Mouse (Mus musculus) kidney, postnatal 0 days (tissue): ENCODE data around the gene Prrg2. TPM values are rescaled to one million over a fixed set of nuclear protein-coding genes. Genes with fewer than 3 reads are reported as not detected.

Source experiments
- ATAC-seq: fragments of 200-750 bp; cut with Nextera tagmentation; replicated peaks from 2 replicates; pipeline ENCODE4 v1.8.0; 2017; ENCODE audit warnings: low read depth, moderate number of reproducible peaks, moderate TSS enrichment, moderate library complexity; ENCODE audit not compliant: low FRiP score
- DNase-seq: peaks from one replicate; pipeline ENCODE4 v3.0.0-alpha.2; 2016; ENCODE audit warnings: low spot score
- H3K27ac ChIP-seq: fragments of 300-500 bp; sonication (generic); 2 replicates; pipeline ENCODE4 v1.5.1; 2014; ENCODE audit warnings: mild to moderate bottlenecking
- H3K27me3 ChIP-seq: fragments of 300-500 bp; sonication (generic); 2 replicates; pipeline ENCODE4 v1.6.1; 2014; ENCODE audit warnings: low read length, mixed read lengths; ENCODE audit not compliant: insufficient read depth
- H3K36me3 ChIP-seq: fragments of 300-500 bp; sonication (generic); 2 replicates; pipeline ENCODE4 v1.6.1; 2014; ENCODE audit warnings: low read length, mixed read lengths; ENCODE audit not compliant: insufficient read depth
- H3K4me1 ChIP-seq: fragments of 300-500 bp; sonication (generic); replicated peaks from 2 replicates; pipeline ENCODE4 v1.6.1; 2014; ENCODE audit warnings: antibody characterized with exemption, low read length, mixed read lengths; ENCODE audit not compliant: insufficient read depth
- H3K4me2 ChIP-seq: fragments of 300-500 bp; sonication (generic); 2 replicates; pipeline ENCODE4 v1.6.1; 2014; ENCODE audit warnings: mild to moderate bottlenecking, low read length, moderate library complexity, mixed read lengths
- H3K4me3 ChIP-seq: fragments of 300-500 bp; sonication (generic); replicated peaks from 2 replicates; pipeline ENCODE4 v1.5.1; 2014; ENCODE audit warnings: low read depth, low read length
- H3K9ac ChIP-seq: fragments of 300-500 bp; sonication (generic); 2 replicates; pipeline ENCODE4 v1.6.1; 2014; ENCODE audit warnings: low read depth, low read length
- H3K9me3 ChIP-seq: fragments of 300-500 bp; sonication (generic); replicated peaks from 2 replicates; pipeline ENCODE4 v1.6.1; 2016; ENCODE audit warnings: low read length, inconsistent platforms, mixed read lengths
- CTCF ChIP-seq: IDR thresholded peaks from 2 replicates; pipeline ENCODE4 v1.5.1; 2016; ENCODE audit warnings: antibody characterized with exemption, low read depth, mild to moderate bottlenecking, moderate library complexity
- WGBS: fragments of 180-500 bp; shearing (Covaris S2); extraction: QIAGEN DNeasy Blood & Tissue Kit; methylation state at CpG from one replicate; pipeline ENCODE4 v1.1.7; 2014; 5-methylcytosine and 5-hydroxymethylcytosine counted together
- polyA plus RNA-seq: library from polyadenylated mRNA; unstranded; fragments of >200 nt; fragmentation: Nextera tagmentation; extraction: Ambion mirVana; gene quantifications from 2 replicates; pipeline ENCODE4 v1.2.1, GENCODE M21; 2015

The Prrg2 gene
- polyA plus RNA-seq, 1 experiment from 2014 or later, result 44.3 TPM

GRCm38 (mm10) chr7:45013366-45014095, 48.9 kb downstream of the Prrg2 start:
- Histone ChIP-seq H3K4me1 (peaks cover 11% of the 10 kb centered on the region; the same call in 1 of the 2 replicates), H3K4me2 (no peak overlapping the region), H3K9me3 (no peaks in the 10 kb centered on the region), H3K27me3 (no peaks in the 10 kb centered on the region), H3K4me3 (no peak overlapping the region), H3K27ac (no peak overlapping the region), H3K36me3 (peaks cover 38% of the 10 kb centered on the region), H3K9ac (no peak overlapping the region)
- no peak for ATAC-seq
- 93% methylated on average over 16 of the region's 16 CpGs for WGBS
- no peak for DNase-seq
- no peak for TF ChIP-seq CTCF

- ATAC-seq (no peak), DNase-seq (no peak)
- TF ChIP-seq CTCF, result no peak
- peaks cover 45% of the 10 kb centered on the region for H3K36me3 ChIP-seq
- no peak overlapping the region for H3K9ac ChIP-seq
- H3K4me1 ChIP-seq, result peaks cover 7% of the 10 kb centered on the region; the same call in 1 of the 2 replicates
- no peaks in the 10 kb centered on the region for H3K27me3 ChIP-seq
- H3K9me3 ChIP-seq, result no peaks in the 10 kb centered on the region
- H3K4me2 ChIP-seq, result no peak overlapping the region
- no peak overlapping the region for H3K27ac ChIP-seq
- H3K4me3 ChIP-seq, result no peak overlapping the region
- WGBS, result 87% methylated on average over 4 of the region's 4 CpGs
Measured at GRCm38 (mm10) chr7:45012824-45013223, 49.7 kb downstream of the Prrg2 start.

- TF ChIP-seq CTCF, result no peak
- Histone ChIP-seq H3K4me2 (no peak overlapping the region), H3K9me3 (no peaks in the 10 kb centered on the region), H3K36me3 (peaks cover 53% of the 10 kb centered on the region), H3K27me3 (no peaks in the 10 kb centered on the region), H3K4me3 (no peak overlapping the region), H3K27ac (no peak overlapping the region), H3K4me1 (peaks cover 7% of the 10 kb centered on the region; the same call in 1 of the 2 replicates), H3K9ac (no peak overlapping the region)
- no peak for ATAC-seq
- DNase-seq, result no peak
- 100% methylated on average over 6 of the region's 6 CpGs for WGBS
Measured at GRCm38 (mm10) chr7:45012011-45012410, 50.5 kb downstream of the Prrg2 start.

- H3K27me3 ChIP-seq, result no peaks in the 10 kb centered on the region
- no peaks in the 10 kb centered on the region for H3K9me3 ChIP-seq
- peaks cover 84% of the 10 kb centered on the region for H3K36me3 ChIP-seq
- WGBS, result 93% methylated on average over 19 of the region's 19 CpGs
- H3K4me1 ChIP-seq, result 0 out of 2 replicates have a peak, but pooled peaks cover 3% of the 10 kb centered on the region
- no peak overlapping the region for H3K27ac ChIP-seq
- no peak overlapping the region for H3K9ac ChIP-seq
- TF ChIP-seq CTCF, result no peak
- H3K4me2 ChIP-seq, result no peak overlapping the region
- DNase-seq, result no peak
- H3K4me3 ChIP-seq, result no peak overlapping the region
- no peak for ATAC-seq
Measured at GRCm38 (mm10) chr7:45008411-45008810, 54.1 kb downstream of the Prrg2 start.

GRCm38 (mm10) chr7:45007846-45008245, 54.6 kb downstream of the Prrg2 start:
- no peak for DNase-seq
- ATAC-seq, result no peak
- WGBS, result 95% methylated on average over 30 of the region's 30 CpGs
- Histone ChIP-seq H3K9me3 (no peaks in the 10 kb centered on the region), H3K4me3 (no peak overlapping the region), H3K27me3 (no peaks in the 10 kb centered on the region), H3K4me2 (no peak overlapping the region), H3K27ac (no peak overlapping the region), H3K9ac (no peak overlapping the region), H3K4me1 (0 out of 2 replicates have a peak, but pooled peaks cover 3% of the 10 kb centered on the region), H3K36me3 (peaks cover 85% of the 10 kb centered on the region)
- TF ChIP-seq CTCF, result no peak

GRCm38 (mm10) chr7:45007141-45007540, 55.3 kb downstream of the Prrg2 start:
- no peak for DNase-seq
- Histone ChIP-seq H3K9ac (no peak overlapping the region), H3K4me1 (0 out of 2 replicates have a peak, but pooled peaks cover 3% of the 10 kb centered on the region), H3K4me2 (no peak overlapping the region), H3K36me3 (peaks cover 85% of the 10 kb centered on the region), H3K9me3 (no peaks in the 10 kb centered on the region), H3K4me3 (no peak overlapping the region), H3K27ac (no peak overlapping the region), H3K27me3 (no peaks in the 10 kb centered on the region)
- no peak for ATAC-seq
- no peak for TF ChIP-seq CTCF
- WGBS, result 95% methylated on average over 29 of the region's 29 CpGs
